Mouse (Mus musculus) liver, embryonic 14.5 days (tissue): ENCODE measurements around the gene Fbln1. TPM values are rescaled to one million over a fixed set of nuclear protein-coding genes. Genes with fewer than 3 reads are reported as not detected.

Experiments used
- ATAC-seq: fragments of 200-750 bp; cut with Nextera tagmentation; 2 replicates; pipeline ENCODE4 v1.8.0; 2017; ENCODE audit warnings: moderate number of reproducible peaks, mild to moderate bottlenecking, moderate library complexity; ENCODE audit not compliant: insufficient read depth
- DNase-seq, 3 experiments: peaks; one replicate each; pipeline ENCODE4 v3.0.0-alpha.2; 2012 to 2013; ENCODE audit warnings: low read depth in 3 of 3, low spot score in 3 of 3
- H3K27ac ChIP-seq: fragments of 300-500 bp; sonication (generic); 2 replicates; pipeline ENCODE4 v1.5.1; 2014; ENCODE audit warnings: moderate library complexity, mild to moderate bottlenecking, control low read depth, inconsistent platforms
- H3K27me3 ChIP-seq: fragments of 300-500 bp; sonication (generic); 2 replicates; pipeline ENCODE4 v1.6.1; 2014; ENCODE audit warnings: mild to moderate bottlenecking, low read length, moderate library complexity; ENCODE audit not compliant: control insufficient read depth, insufficient read depth
- H3K36me3 ChIP-seq: fragments of 300-500 bp; sonication (generic); replicated peaks from 2 replicates; pipeline ENCODE4 v1.6.1; 2014; ENCODE audit warnings: low read depth; ENCODE audit not compliant: control insufficient read depth, insufficient read depth
- H3K4me1 ChIP-seq, 2 experiments: fragments of 200-500 bp in 1 of 2; fragments of 300-500 bp in 1 of 2; sonication (generic) in 1 of 2; replicated peaks; 2 replicates each; pipeline ENCODE4 v1.6.1; 2012 to 2014; ENCODE audit warnings: antibody characterized with exemption in 1 of 2, inconsistent platforms in 1 of 2, low read length in 1 of 2; ENCODE audit not compliant: control insufficient read depth in 2 of 2, insufficient read depth in 2 of 2
- H3K4me2 ChIP-seq: fragments of 300-500 bp; sonication (generic); 2 replicates; pipeline ENCODE4 v1.6.1; 2014; ENCODE audit warnings: low read depth, mild to moderate bottlenecking, control low read depth, moderate library complexity
- H3K4me3 ChIP-seq, 2 experiments: fragments of 200-500 bp in 1 of 2; fragments of 300-500 bp in 1 of 2; sonication (generic) in 1 of 2; 2 replicates each; pipeline ENCODE4 v1.5.1; 2012 to 2014; ENCODE audit warnings: low read depth in 2 of 2, low read length in 2 of 2, mild to moderate bottlenecking in 2 of 2, control low read depth in 1 of 2, inconsistent platforms in 1 of 2, moderate library complexity in 1 of 2; ENCODE audit not compliant: insufficient read depth in 1 of 2
- H3K9ac ChIP-seq: fragments of 300-500 bp; sonication (generic); replicated peaks from 2 replicates; pipeline ENCODE4 v1.6.1; 2014; ENCODE audit warnings: mild to moderate bottlenecking, control low read depth, moderate library complexity
- H3K9me3 ChIP-seq: fragments of 300-500 bp; sonication (generic); 2 replicates; pipeline ENCODE4 v1.6.1; 2016; ENCODE audit warnings: low read length, mixed read lengths; ENCODE audit not compliant: control insufficient read depth
- CTCF ChIP-seq: IDR thresholded peaks from 2 replicates; pipeline ENCODE4 v1.5.1; 2016; ENCODE audit warnings: antibody characterized with exemption, low read depth, control low read depth
- EP300 ChIP-seq: IDR thresholded peaks from 2 replicates; pipeline ENCODE4 v1.6.1; 2016; ENCODE audit warnings: antibody characterized with exemption, low read depth
- WGBS: fragments of 180-500 bp; shearing (Covaris S2); extraction: QIAGEN DNeasy Blood & Tissue Kit; methylation state at CpG from one replicate; pipeline ENCODE4 v1.1.7; 2014; ENCODE audit not compliant: insufficient replicate concordance; 5-methylcytosine and 5-hydroxymethylcytosine counted together
- polyA plus RNA-seq, 2 experiments: library from polyadenylated mRNA; depleted of rRNA in 1 of 2; stranded (reverse) in 1 of 2; unstranded in 1 of 2; fragments of >200 nt; fragmentation: Nextera tagmentation in 1 of 2; extraction: Ambion mirVana in 1 of 2; gene quantifications; 2 replicates each; pipeline versions ENCODE4 v1.2.1 to v1.2.3; 2012 to 2014

Fbln1 gene
- polyA plus RNA-seq, 2 experiments, result 4.9 to 5.4 TPM

GRCm38 (mm10) chr15:85186916-85187315, 18.8 kb upstream of the Fbln1 start:
- WGBS, result 62% methylated on average over 7 of the region's 7 CpGs
- Histone ChIP-seq H3K36me3 (no peaks in the 10 kb centered on the region), H3K4me3 (no peak overlapping the region), H3K27me3 (no peaks in the 10 kb centered on the region), H3K9me3 (no peaks in the 10 kb centered on the region), H3K9ac (no peak overlapping the region), H3K4me2 (no peak overlapping the region), H3K4me1 (no peaks in the 10 kb centered on the region), H3K27ac (no peak overlapping the region)
- DNase-seq, result no peak
- ATAC-seq, result no peak
- TF ChIP-seq EP300 (no peak), CTCF (no peak)

DNA sequence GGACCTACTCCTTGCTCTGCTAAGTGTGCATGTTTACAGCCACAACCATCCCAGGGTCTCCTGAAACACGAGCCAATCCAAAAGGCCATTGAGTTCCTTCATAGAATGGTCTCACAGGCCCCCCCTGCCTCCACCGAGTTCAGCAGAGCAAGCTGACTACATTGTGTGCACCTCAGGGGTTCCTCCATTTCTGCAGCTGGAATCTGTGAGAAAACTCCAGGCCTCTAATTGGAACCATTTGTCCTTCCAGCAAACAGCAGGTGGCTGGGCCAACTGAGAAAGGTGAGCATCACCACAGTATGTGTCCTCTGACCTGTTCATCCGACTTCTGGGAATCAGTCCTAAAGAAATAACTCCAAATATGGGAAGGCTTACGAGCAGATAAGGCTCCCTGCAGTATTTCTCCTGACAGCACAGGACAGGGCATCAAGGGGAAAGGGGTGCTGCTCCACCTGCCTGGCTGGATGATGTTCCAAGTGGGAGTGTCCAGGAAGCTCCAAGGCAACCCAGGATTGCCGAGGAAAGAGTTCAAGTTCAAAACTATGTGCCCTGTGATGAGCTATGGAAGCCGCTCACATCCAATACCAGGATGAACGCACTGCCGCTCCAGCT, 17.5 kb upstream of the Fbln1 start:
- H3K9me3 ChIP-seq, result no peaks in the 10 kb centered on the region
- WGBS, result 48% methylated on average over 8 of the region's 8 CpGs
- no peak overlapping the region for H3K4me3 ChIP-seq
- no peaks in the 10 kb centered on the region for H3K27me3 ChIP-seq
- TF ChIP-seq CTCF (no peak), EP300 (no peak)
- H3K27ac ChIP-seq, result no peak overlapping the region
- no peak for DNase-seq
- no peak overlapping the region for H3K4me2 ChIP-seq
- no peak for ATAC-seq
- H3K4me1 ChIP-seq, result no peaks in the 10 kb centered on the region
- no peak overlapping the region for H3K9ac ChIP-seq
- no peaks in the 10 kb centered on the region for H3K36me3 ChIP-seq

- Histone ChIP-seq H3K27me3 (peaks cover 3% of the 10 kb centered on the region; the same call in 1 of the 2 replicates), H3K9me3 (no peaks in the 10 kb centered on the region), H3K9ac (no peak overlapping the region), H3K4me3 (no peak overlapping the region), H3K27ac (no peak overlapping the region), H3K4me2 (no peak overlapping the region), H3K36me3 (no peaks in the 10 kb centered on the region), H3K4me1 (no peaks in the 10 kb centered on the region)
- no peak for DNase-seq
- no peak for ATAC-seq
- no peak for TF ChIP-seq CTCF
- no peak for TF ChIP-seq EP300
- WGBS, result 23% methylated on average over 14 of the region's 14 CpGs
These were observed 5.1 kb upstream of the Fbln1 start for GRCm38 (mm10) chr15:85200446-85201289.

GRCm38 (mm10) chr15:85202199-85202598, 3.5 kb upstream of the Fbln1 start:
- no peak for ATAC-seq
- DNase-seq, result no peak
- no peaks in the 10 kb centered on the region for H3K36me3 ChIP-seq
- no peaks in the 10 kb centered on the region for H3K9me3 ChIP-seq
- 66% methylated on average over 9 of the region's 9 CpGs for WGBS
- H3K9ac ChIP-seq, result no peak overlapping the region
- H3K27ac ChIP-seq, result no peak overlapping the region
- no peak overlapping the region for H3K4me3 ChIP-seq
- no peak overlapping the region for H3K4me2 ChIP-seq
- H3K27me3 ChIP-seq, result peaks cover 7% of the 10 kb centered on the region
- TF ChIP-seq EP300, result no peak
- H3K4me1 ChIP-seq, result no peaks in the 10 kb centered on the region

DNA sequence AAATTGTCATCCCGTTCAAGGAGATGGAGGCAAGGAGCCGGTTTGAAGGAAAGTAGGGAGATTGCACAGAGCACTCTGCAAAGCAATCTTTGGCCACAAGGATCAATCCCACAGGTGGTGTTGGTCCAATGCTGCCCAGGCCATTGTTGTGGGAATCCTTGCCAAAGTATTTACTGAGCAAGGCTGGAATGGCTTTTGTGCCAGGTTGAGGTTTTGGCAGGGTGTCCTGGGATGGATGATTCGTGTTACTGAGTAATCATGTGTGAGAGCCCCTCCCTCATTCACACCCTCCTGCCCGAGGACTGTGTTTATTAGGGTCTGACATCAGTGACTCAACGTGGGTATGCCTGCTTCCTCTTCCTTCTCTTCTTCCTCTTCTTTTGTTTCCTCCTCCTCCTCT, 3.0 kb upstream of the Fbln1 start:
- no peak overlapping the region for H3K4me3 ChIP-seq
- H3K9me3 ChIP-seq, result no peaks in the 10 kb centered on the region
- ATAC-seq, result no peak
- no peak overlapping the region for H3K9ac ChIP-seq
- no peaks in the 10 kb centered on the region for H3K36me3 ChIP-seq
- H3K27me3 ChIP-seq, result peaks cover 7% of the 10 kb centered on the region
- WGBS, result 28% methylated on average over 5 of the region's 5 CpGs
- TF ChIP-seq EP300 (no peak), CTCF (no peak)
- no peak overlapping the region for H3K4me2 ChIP-seq
- no peak overlapping the region for H3K27ac ChIP-seq
- no peak for DNase-seq
- no peaks in the 10 kb centered on the region for H3K4me1 ChIP-seq
